Mouse (Mus musculus) liver, adult 2 months (tissue): Measurements from ENCODE around the gene Lpar5. TPM values are rescaled to one million over a fixed set of nuclear protein-coding genes. Genes with fewer than 3 reads are reported as not detected.
A peak's percentile ranks its signal among the peaks of the same experiment; 100 is the strongest.

ENCODE experiments used
- DNase-seq: peaks from one replicate; pipeline ENCODE4 v3.0.0-alpha.2; 2011; ENCODE audit warnings: low read depth, low spot score; ENCODE audit errors: extremely low read depth
- H3K27ac ChIP-seq: fragments of 200-500 bp; replicated peaks from 2 replicates; pipeline ENCODE4 v1.5.1; 2012; ENCODE audit warnings: low read depth, mild to moderate bottlenecking, control low read depth, inconsistent platforms, low read length; ENCODE audit not compliant: insufficient read depth
- H3K27me3 ChIP-seq: fragments of 200-500 bp; 2 replicates; pipeline ENCODE4 v1.6.1; 2012; ENCODE audit warnings: mild to moderate bottlenecking, moderate library complexity, low read length, inconsistent platforms; ENCODE audit not compliant: control insufficient read depth, insufficient read depth
- H3K36me3 ChIP-seq: fragments of 200-500 bp; 2 replicates; pipeline ENCODE4 v1.6.1; 2012; ENCODE audit warnings: low read length, inconsistent platforms; ENCODE audit not compliant: control insufficient read depth, insufficient read depth
- H3K4me1 ChIP-seq: fragments of 200-500 bp; 2 replicates; pipeline ENCODE4 v1.6.1; 2011; ENCODE audit warnings: low read length; ENCODE audit not compliant: control insufficient read depth, insufficient read depth
- H3K4me3 ChIP-seq: fragments of 200-500 bp; 2 replicates; pipeline ENCODE4 v1.5.1; 2011; ENCODE audit warnings: low read depth, mild to moderate bottlenecking, control low read depth, low read length, moderate library complexity; ENCODE audit not compliant: insufficient read depth
- H3K79me2 ChIP-seq: fragments of 200-500 bp; 2 replicates; pipeline ENCODE4 v1.6.1; 2012; ENCODE audit warnings: inconsistent platforms, mild to moderate bottlenecking, low read length, moderate library complexity; ENCODE audit not compliant: control insufficient read depth, insufficient read depth
- H3K9ac ChIP-seq: fragments of 200-500 bp; 2 replicates; pipeline ENCODE4 v1.6.1; 2012; ENCODE audit warnings: low read depth, mild to moderate bottlenecking, control low read depth, inconsistent platforms, low read length
- CTCF ChIP-seq: fragments of 200-500 bp; IDR thresholded peaks from 2 replicates; pipeline ENCODE4 v1.5.1; 2011; ENCODE audit warnings: low read depth, low read length, control low read depth
- POLR2A ChIP-seq: fragments of 200-500 bp; IDR thresholded peaks from 2 replicates; pipeline ENCODE4 v1.6.1; 2011; ENCODE audit warnings: low read length, control low read depth; ENCODE audit not compliant: insufficient read depth; ENCODE audit errors: extremely low read depth
- WGBS: fragments of 180-500 bp; shearing (Covaris S2); methylation state at CpG from one replicate; pipeline ENCODE4 v1.1.7; 2018; 5-methylcytosine and 5-hydroxymethylcytosine counted together
- polyA plus RNA-seq: library from polyadenylated mRNA; depleted of rRNA; stranded (reverse); fragments of >200 nt; gene quantifications from 2 replicates; pipeline ENCODE4 v1.2.3, GENCODE M21; 2012
- total RNA-seq: library from RNA; depleted of rRNA; stranded (reverse); fragments of >200 nt; gene quantifications from 2 replicates; pipeline ENCODE4 v1.2.3, GENCODE M21; 2014

The Lpar5 gene
- total and polyA plus RNA-seq, 2 experiments, result 1.2 TPM; not detected in 1

GRCm38 (mm10) chr6:125098513-125098912 lies 30.8 kb downstream of the Lpar5 start:
- 59% methylated on average over 3 of the region's 3 CpGs for WGBS

DNA sequence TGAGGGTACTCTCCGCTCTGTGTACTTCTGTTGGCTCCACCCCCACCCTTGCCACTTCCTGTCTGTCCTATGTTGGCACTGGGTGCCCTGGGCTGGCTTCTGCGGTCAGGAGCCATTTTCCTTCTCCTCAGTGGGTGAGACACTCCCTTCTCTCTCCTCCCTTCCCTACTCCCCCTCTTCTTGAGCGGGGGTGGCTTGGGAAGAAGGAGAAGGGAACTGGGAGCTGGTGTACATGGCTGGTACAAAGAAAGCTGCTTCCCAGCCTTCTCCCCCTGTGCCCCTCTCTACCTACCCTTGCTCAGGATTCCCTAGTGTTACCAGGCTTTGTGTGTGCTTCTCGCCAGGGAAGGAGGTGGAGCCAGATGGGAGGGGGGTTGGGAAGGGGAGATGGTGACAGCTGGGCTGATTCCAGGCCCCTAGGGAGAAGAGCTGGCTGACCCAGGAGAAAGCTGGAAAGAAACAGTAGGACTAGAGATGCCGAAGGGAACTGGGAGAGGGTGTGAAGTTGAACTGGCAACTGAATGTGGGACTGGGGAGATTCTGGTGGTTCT lies 31.8 kb downstream of the Lpar5 start:
- H3K79me2 ChIP-seq, result peaks cover 15% of the 10 kb centered on the region; the same call in 1 of the 2 replicates
- H3K4me3 ChIP-seq, result no peak overlapping the region
- no peak overlapping the region for H3K9ac ChIP-seq
- no peak overlapping the region; the same call in 1 of the 2 replicates for H3K27ac ChIP-seq
- H3K27me3 ChIP-seq, result no peaks in the 10 kb centered on the region
- DNase-seq, result no peak
- 68% methylated on average over 5 of the region's 5 CpGs for WGBS
- TF ChIP-seq CTCF (no peak), POLR2A (no peak)
- H3K4me1 ChIP-seq, result peaks cover 14% of the 10 kb centered on the region
- peaks cover 26% of the 10 kb centered on the region for H3K36me3 ChIP-seq

More at GRCm38 (mm10) chr6:125098513-125098912, 30.8 kb downstream of the Lpar5 start:
- Histone ChIP-seq H3K36me3 (peaks cover 22% of the 10 kb centered on the region), H3K4me1 (peaks cover 14% of the 10 kb centered on the region), H3K27me3 (no peaks in the 10 kb centered on the region), H3K27ac (no peak overlapping the region), H3K4me3 (no peak overlapping the region), H3K79me2 (peaks cover 15% of the 10 kb centered on the region; the same call in 1 of the 2 replicates), H3K9ac (no peak overlapping the region)
- TF ChIP-seq POLR2A, result no peak
- no peak for DNase-seq

DNA sequence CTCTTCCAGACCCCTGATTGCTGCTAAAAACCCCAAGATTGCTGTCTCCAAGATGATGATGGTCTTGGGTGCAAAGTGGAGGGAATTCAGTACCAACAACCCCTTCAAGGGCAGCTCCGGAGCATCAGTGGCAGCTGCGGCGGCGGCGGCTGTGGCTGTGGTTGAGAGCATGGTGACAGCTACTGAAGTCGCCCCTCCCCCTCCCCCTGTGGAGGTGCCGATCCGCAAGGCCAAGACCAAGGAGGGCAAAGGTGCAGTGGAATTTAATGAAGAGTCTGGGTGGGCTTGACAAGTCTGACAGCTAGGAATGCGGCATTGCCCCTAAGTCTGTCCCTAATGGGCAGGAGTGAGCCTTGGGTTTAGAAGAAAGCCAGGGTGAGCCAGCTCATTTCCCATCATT lies 33.7 kb downstream of the Lpar5 start:
- Histone ChIP-seq H3K27ac (no peak overlapping the region), H3K79me2 (peaks cover 14% of the 10 kb centered on the region; the same call in 1 of the 2 replicates), H3K4me1 (peaks cover 14% of the 10 kb centered on the region), H3K4me3 (no peak overlapping the region), H3K36me3 (peaks cover 40% of the 10 kb centered on the region), H3K27me3 (no peaks in the 10 kb centered on the region), H3K9ac (no peak overlapping the region)
- 93% methylated on average over 9 of the region's 9 CpGs for WGBS
- TF ChIP-seq POLR2A, result no peak
- TF ChIP-seq CTCF, result no peak
- DNase-seq, result no peak

DNA sequence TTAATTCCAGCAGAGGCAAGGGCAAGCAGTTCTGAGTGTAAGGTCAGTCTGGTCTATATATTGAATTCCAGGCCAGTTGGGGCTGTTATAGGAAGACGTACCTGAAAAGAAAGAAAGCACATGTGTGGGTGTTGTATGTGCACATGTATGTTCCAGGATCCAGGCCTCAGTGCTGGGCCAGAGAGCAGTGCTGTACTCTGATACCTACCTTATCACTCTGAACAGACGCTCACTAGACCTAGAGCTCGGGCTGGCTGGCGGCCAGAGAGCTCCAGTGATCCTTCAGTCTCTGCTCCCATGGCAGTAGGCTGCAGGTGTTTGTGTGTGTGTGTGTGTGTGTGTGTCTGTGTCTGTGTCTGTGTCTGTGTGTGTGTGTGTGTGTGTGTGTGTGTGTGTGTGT lies 36.5 kb downstream of the Lpar5 start:
- H3K36me3 ChIP-seq, result peaks cover 67% of the 10 kb centered on the region
- no peaks in the 10 kb centered on the region; the same call in 1 of the 2 replicates for H3K4me1 ChIP-seq
- H3K9ac ChIP-seq, result no peak overlapping the region
- H3K4me3 ChIP-seq, result no peak overlapping the region
- H3K27ac ChIP-seq, result no peak overlapping the region
- TF ChIP-seq POLR2A (no peak), CTCF (no peak)
- WGBS, result 82% methylated on average over 4 of the region's 4 CpGs
- H3K79me2 ChIP-seq, result peaks cover 4% of the 10 kb centered on the region; the same call in 1 of the 2 replicates
- H3K27me3 ChIP-seq, result no peaks in the 10 kb centered on the region
- DNase-seq, result no peak

GRCm38 (mm10) chr6:125107705-125108104 lies 40.0 kb downstream of the Lpar5 start:
- 97% methylated on average over 2 of the region's 2 CpGs for WGBS

GRCm38 (mm10) chr6:125109371-125109770 lies 41.7 kb downstream of the Lpar5 start:
- TF ChIP-seq CTCF (no peak), POLR2A (no peak)
- Histone ChIP-seq H3K4me3 (no peak overlapping the region), H3K36me3 (peaks cover 92% of the 10 kb centered on the region), H3K27me3 (no peaks in the 10 kb centered on the region), H3K79me2 (no peaks in the 10 kb centered on the region), H3K4me1 (no peaks in the 10 kb centered on the region), H3K27ac (no peak overlapping the region), H3K9ac (no peak overlapping the region)
- WGBS, result 94% methylated on average over 14 of the region's 14 CpGs
- no peak for DNase-seq

More at GRCm38 (mm10) chr6:125107705-125108104, 40.0 kb downstream of the Lpar5 start:
- peaks cover 83% of the 10 kb centered on the region for H3K36me3 ChIP-seq
- no peaks in the 10 kb centered on the region for H3K79me2 ChIP-seq
- DNase-seq, result no peak
- H3K4me3 ChIP-seq, result no peak overlapping the region
- no peaks in the 10 kb centered on the region for H3K4me1 ChIP-seq
- H3K9ac ChIP-seq, result no peak overlapping the region
- H3K27ac ChIP-seq, result no peak overlapping the region
- peak; percentile 28; the same call in 1 of the 2 replicates for TF ChIP-seq CTCF
- no peak for TF ChIP-seq POLR2A
- no peaks in the 10 kb centered on the region for H3K27me3 ChIP-seq
